Mouse (Mus musculus) C2C12 (cell line): Measurements from ENCODE around the gene Nck1. TPM values are rescaled to one million over a fixed set of nuclear protein-coding genes. Genes with fewer than 3 reads are reported as not detected.

Experiments used
- H3K27me3 ChIP-seq: one replicate; pipeline ENCODE4 v1.6.1; 2011; ENCODE audit not compliant: control insufficient read depth, insufficient read depth, insufficient read length
- H3K36me3 ChIP-seq: one replicate; pipeline ENCODE4 v1.6.1; 2011; ENCODE audit not compliant: control insufficient read depth, insufficient read depth
- H3K4me3 ChIP-seq: one replicate; pipeline ENCODE4 v1.5.1; 2011; ENCODE audit warnings: mild to moderate bottlenecking, control low read depth; ENCODE audit not compliant: poor library complexity, insufficient read depth, severe bottlenecking
- H3K79me2 ChIP-seq: one replicate; pipeline ENCODE4 v1.6.1; 2011; ENCODE audit not compliant: control insufficient read depth, insufficient read depth
- H3K79me3 ChIP-seq: one replicate; pipeline ENCODE4 v1.6.1; 2011; ENCODE audit warnings: low read depth, control low read depth
- H3ac ChIP-seq: one replicate; pipeline ENCODE3; 2011; ENCODE audit warnings: low read depth; ENCODE audit not compliant: control insufficient read depth, insufficient read length
- CEBPB ChIP-seq: IDR thresholded peaks from one replicate; pipeline ENCODE4 v1.6.1; 2011; ENCODE audit warnings: low read depth, mild to moderate bottlenecking, control low read depth, moderate library complexity
- CTCF ChIP-seq: IDR thresholded peaks from one replicate; pipeline ENCODE4 v1.5.1; 2011; ENCODE audit not compliant: control insufficient read depth, insufficient read depth, insufficient read length
- FOSL1 ChIP-seq: IDR thresholded peaks from one replicate; pipeline ENCODE4 v1.8.0; 2011; ENCODE audit warnings: mild to moderate bottlenecking, low read length; ENCODE audit not compliant: poor library complexity, insufficient read depth, severe bottlenecking
- MAX ChIP-seq: IDR thresholded peaks from one replicate; pipeline ENCODE4 v1.6.1; 2011; ENCODE audit warnings: mild to moderate bottlenecking, control low read depth
- MYOD1 ChIP-seq: IDR thresholded peaks from one replicate; pipeline ENCODE4 v1.6.1; 2011; ENCODE audit warnings: low read depth; ENCODE audit not compliant: control insufficient read depth, insufficient read length
- MYOG ChIP-seq: IDR thresholded peaks from one replicate; pipeline ENCODE4 v1.6.1; 2011; ENCODE audit not compliant: control insufficient read depth, insufficient read length; ENCODE audit errors: extremely low read depth
- USF1 ChIP-seq: IDR thresholded peaks from one replicate; pipeline ENCODE4 v1.6.1; 2011; ENCODE audit warnings: low read depth, mild to moderate bottlenecking, control low read depth, moderate library complexity
- polyA plus RNA-seq: library from polyadenylated mRNA; unstranded; fragments of >200 nt; fragmentation: generic; extraction: Trizol; gene quantifications from one replicate; pipeline ENCODE4 v1.2.1, GENCODE M21; 2012; ENCODE audit warnings: missing spikeins

Nck1 gene
- polyA plus RNA-seq, 1 experiment, result 17.1 TPM

DNA sequence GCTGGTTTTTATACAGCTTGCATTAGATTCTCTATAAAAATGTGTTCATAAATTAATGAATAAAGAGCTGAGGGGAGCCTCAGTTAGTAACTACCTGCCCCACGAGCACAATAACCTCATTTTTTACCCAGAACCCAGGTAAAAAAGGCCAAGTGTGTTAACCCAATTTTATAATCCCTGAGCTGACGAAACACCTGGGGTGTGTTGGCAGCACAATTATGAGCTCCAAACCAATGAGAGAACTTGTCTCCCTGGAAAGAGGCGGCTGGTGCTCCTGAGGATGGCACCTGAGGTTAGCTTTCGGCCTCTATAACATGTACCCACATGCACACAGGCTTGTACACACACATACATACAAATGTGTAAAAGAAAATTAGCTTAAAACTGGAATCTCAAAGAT is 40.4 kb downstream of the Nck1 start:
- Histone ChIP-seq H3K4me3 (no peak overlapping the region), H3K79me3 (peaks cover 30% of the 10 kb centered on the region), H3K27me3 (no peaks in the 10 kb centered on the region), H3K36me3 (peaks cover 4% of the 10 kb centered on the region), H3ac (no peak overlapping the region), H3K79me2 (peaks cover 69% of the 10 kb centered on the region)
- TF ChIP-seq CEBPB (no peak), MYOD1 (no peak), MAX (no peak), CTCF (no peak), USF1 (no peak), FOSL1 (no peak), MYOG (no peak)

GRCm38 (mm10) chr9:100493611-100494261 is 52.2 kb downstream of the Nck1 start:
- H3K79me3 ChIP-seq, result peaks cover 3% of the 10 kb centered on the region
- H3K27me3 ChIP-seq, result no peaks in the 10 kb centered on the region
- no peak overlapping the region for H3K4me3 ChIP-seq
- peaks cover 10% of the 10 kb centered on the region for H3K79me2 ChIP-seq
- TF ChIP-seq CTCF (no peak), MYOG (no peak)
- no peak overlapping the region for H3ac ChIP-seq
- peaks cover 14% of the 10 kb centered on the region for H3K36me3 ChIP-seq

DNA sequence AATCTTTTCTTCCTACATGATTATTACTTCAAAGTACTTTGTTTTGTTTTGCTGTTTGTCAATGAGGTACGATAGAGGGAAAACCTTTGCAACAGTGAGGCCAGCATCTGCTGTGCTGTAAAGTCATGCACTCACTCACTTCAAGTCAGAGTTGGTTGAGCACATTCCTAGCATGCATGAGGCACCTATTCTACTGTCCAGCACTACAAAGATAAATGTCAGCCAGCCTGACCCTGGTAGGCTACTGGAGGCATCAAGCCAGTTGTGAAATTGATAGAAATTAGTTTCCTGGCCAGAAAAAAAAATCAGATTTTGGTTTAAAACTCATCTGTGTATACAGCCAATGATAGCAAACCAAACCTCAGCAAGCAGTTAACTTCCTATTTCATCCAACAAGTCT is 54.5 kb downstream of the Nck1 start:
- Histone ChIP-seq H3K27me3 (no peaks in the 10 kb centered on the region), H3K79me2 (peaks cover 10% of the 10 kb centered on the region), H3K4me3 (no peak overlapping the region), H3ac (no peak overlapping the region), H3K36me3 (peaks cover 3% of the 10 kb centered on the region), H3K79me3 (peaks cover 3% of the 10 kb centered on the region)
- no peak for TF ChIP-seq USF1
- TF ChIP-seq FOSL1, result no peak
- TF ChIP-seq MAX, result no peak
- TF ChIP-seq CTCF, result no peak
- TF ChIP-seq CEBPB, result no peak

DNA sequence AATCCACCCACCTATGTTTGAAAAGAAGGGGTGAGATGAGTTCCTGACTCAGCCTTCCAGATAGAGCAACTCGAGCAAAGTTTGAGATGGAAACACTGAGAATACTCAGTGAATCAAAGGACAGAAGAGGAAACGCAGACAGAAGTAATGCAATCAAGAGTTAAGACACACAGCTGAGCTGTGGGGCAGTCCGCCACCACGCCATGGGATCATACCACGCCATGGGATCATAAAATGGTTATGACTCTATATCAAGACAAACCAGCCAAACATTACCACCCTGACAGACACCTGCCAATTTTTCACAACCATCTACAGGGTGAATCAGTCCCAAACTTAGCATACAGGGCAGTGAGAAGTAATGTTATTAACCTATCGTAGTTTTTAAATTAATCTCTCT is 57.0 kb downstream of the Nck1 start:
- Histone ChIP-seq H3ac (no peak overlapping the region), H3K79me2 (peaks cover 6% of the 10 kb centered on the region), H3K79me3 (peaks cover 2% of the 10 kb centered on the region), H3K27me3 (no peaks in the 10 kb centered on the region), H3K36me3 (peaks cover 9% of the 10 kb centered on the region), H3K4me3 (no peak overlapping the region)
- TF ChIP-seq FOSL1 (no peak), MYOD1 (no peak), MAX (no peak), CEBPB (no peak), CTCF (no peak), USF1 (no peak), MYOG (no peak)

DNA sequence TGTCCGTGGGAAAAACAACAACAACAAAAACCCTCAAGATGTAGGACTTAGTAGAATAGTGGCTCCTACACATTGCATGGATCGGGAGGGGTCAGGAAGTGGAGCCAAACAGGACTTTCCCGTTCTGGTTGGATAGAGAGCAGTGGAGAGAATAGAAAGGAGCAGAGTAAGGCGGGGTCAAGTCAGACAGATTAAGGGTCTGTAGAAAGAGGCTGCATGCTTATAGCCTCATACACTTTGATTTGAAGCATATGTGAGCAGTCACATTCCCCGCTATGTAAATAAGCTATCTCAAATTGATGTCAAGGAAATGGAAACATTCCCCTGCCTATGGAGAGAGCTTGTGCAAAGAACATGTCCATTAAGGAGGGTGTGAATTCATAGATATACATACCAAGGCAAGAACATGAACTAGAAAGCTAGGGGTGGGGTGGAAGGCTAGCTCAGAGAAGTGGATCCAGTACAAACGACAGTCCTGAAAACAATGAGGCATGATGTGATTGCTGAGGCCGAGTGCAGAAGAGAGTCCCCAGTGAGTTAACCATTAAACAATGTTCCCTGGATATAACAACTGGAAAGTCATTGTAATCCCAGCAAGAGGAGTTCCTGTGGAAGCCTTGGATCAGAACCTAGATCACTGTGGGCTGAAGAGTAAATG is 57.7 kb downstream of the Nck1 start:
- H3K79me2 ChIP-seq, result peaks cover 6% of the 10 kb centered on the region
- H3K27me3 ChIP-seq, result no peaks in the 10 kb centered on the region
- peaks cover 9% of the 10 kb centered on the region for H3K36me3 ChIP-seq
- H3K79me3 ChIP-seq, result peaks cover 2% of the 10 kb centered on the region
- H3ac ChIP-seq, result no peak overlapping the region
- TF ChIP-seq MYOG, result no peak
- no peak for TF ChIP-seq CEBPB
- no peak overlapping the region for H3K4me3 ChIP-seq

DNA sequence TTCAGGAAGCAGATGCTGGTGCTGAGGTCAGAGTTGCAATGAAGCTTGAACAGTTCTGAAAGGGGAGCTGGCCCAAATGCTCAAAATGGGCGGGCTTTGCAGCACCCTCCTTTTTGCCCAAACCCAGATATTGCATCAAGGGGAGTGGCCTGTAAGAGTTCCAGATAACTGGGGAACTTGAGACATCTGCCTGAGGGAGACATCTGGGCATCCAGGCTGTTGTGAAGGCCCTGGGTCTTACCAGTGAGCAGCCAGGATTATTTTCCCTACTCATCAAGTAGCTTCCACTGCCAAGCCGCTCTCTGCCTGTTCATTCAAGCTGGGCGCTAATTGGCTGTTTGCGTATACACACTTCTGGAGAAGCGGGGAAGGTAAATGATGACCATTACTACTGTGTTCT is 59.5 kb downstream of the Nck1 start, which contains the start of gene Il20rb:
Gene Il20rb (minus strand): TSS at position 358 of the 400 bp plus-strand sequence.
- H3K79me2 ChIP-seq, result peaks cover under 1% of the 10 kb centered on the region
- H3K79me3 ChIP-seq, result no peaks in the 10 kb centered on the region
- H3K27me3 ChIP-seq, result no peaks in the 10 kb centered on the region
- no peak within 1 kb of the TSS for H3ac ChIP-seq
- H3K4me3 ChIP-seq, result no peak within 1 kb of the TSS
- peaks cover 9% of the 10 kb centered on the region for H3K36me3 ChIP-seq
- TF ChIP-seq MAX, result no peak
- no peak for TF ChIP-seq CEBPB
- TF ChIP-seq MYOD1, result no peak
- TF ChIP-seq CTCF, result no peak
- TF ChIP-seq MYOG, result no peak
- no peak for TF ChIP-seq USF1
- TF ChIP-seq FOSL1, result no peak
